8 mouse cellular contexts compared by ENCODE assay signal in genomic region chr5:110094030-110094846, GRCm38 (mm10). TPM values are rescaled to one million over a fixed set of nuclear protein-coding genes. Genes with fewer than 3 reads are reported as not detected.
DNase-seq lines count a peak whose midpoint lies in the region; ATAC-seq lines count a peak whose summit lies in the region.

Gene Gm35315 (minus strand): TSS chr5:110094420.

- H3K4me3 ChIP-seq in embryonic facial prominence, embryonic 14.5 days (ENCODE audit: low read depth, low read length): peak within 1 kb of the TSS; percentile 49
- H3K4me3 ChIP-seq in limb, embryonic 13.5 days: peak within 1 kb of the TSS; percentile 50
- H3K4me3 ChIP-seq in midbrain, embryonic 15.5 days: peak within 1 kb of the TSS; percentile 57

- DNase-seq in A20 (ENCODE audit: low read depth, low spot score): peak; percentile 96
- peak; percentile 88 for DNase-seq in adrenal gland, postnatal 36 days
- peak; percentile 94 for DNase-seq in embryonic facial prominence, embryonic 14.5 days (ENCODE audit: low spot score)
- DNase-seq in heart, adult 8-10 months (ENCODE audit: low spot score): peak; percentile 90
- DNase-seq in kidney, adult 8-10 months: peak; percentile 88 to 89
- peak; percentile 73 to 85 for DNase-seq in spleen, postnatal 10 days (ENCODE audit: low spot score in 2 of 2)

- H3K9me3 ChIP-seq in embryonic facial prominence, embryonic 14.5 days (ENCODE audit: control insufficient read depth, low read length): no peaks in the 10 kb centered on the region
- H3K9me3 ChIP-seq in limb, embryonic 13.5 days: no peaks in the 10 kb centered on the region
- H3K9me3 ChIP-seq in midbrain, embryonic 15.5 days: no peaks in the 10 kb centered on the region

- H3K27me3 ChIP-seq in embryonic facial prominence, embryonic 14.5 days (replicated peaks; ENCODE audit: control insufficient read depth, insufficient read depth, low read length): no peaks in the 10 kb centered on the region
- no peaks in the 10 kb centered on the region for H3K27me3 ChIP-seq in limb, embryonic 13.5 days
- H3K27me3 ChIP-seq in midbrain, embryonic 15.5 days (replicated peaks): no peaks in the 10 kb centered on the region

- WGBS in embryonic facial prominence, embryonic 14.5 days: 2% methylated on average over 22 of the region's 25 CpGs
- WGBS in limb, embryonic 13.5 days: 2% methylated on average over 25 of the region's 25 CpGs
- under 1% methylated on average over 25 of the region's 25 CpGs for WGBS in midbrain, embryonic 15.5 days

- H3K4me1 ChIP-seq in embryonic facial prominence, embryonic 14.5 days (ENCODE audit: control insufficient read depth, insufficient read depth, low read length): no peaks in the 10 kb centered on the region
- H3K4me1 ChIP-seq in limb, embryonic 13.5 days: peaks cover 5% of the 10 kb centered on the region; the same call in 1 of the 2 replicates
- H3K4me1 ChIP-seq in midbrain, embryonic 15.5 days: peaks cover 8% of the 10 kb centered on the region; the same call in 1 of the 2 replicates

- H3K36me3 ChIP-seq in embryonic facial prominence, embryonic 14.5 days (ENCODE audit: control insufficient read depth, insufficient read depth, low read length): no peaks in the 10 kb centered on the region
- H3K36me3 ChIP-seq in limb, embryonic 13.5 days: no peaks in the 10 kb centered on the region
- H3K36me3 ChIP-seq in midbrain, embryonic 15.5 days (replicated peaks): no peaks in the 10 kb centered on the region

- peak; percentile 97 for ATAC-seq in embryonic facial prominence, embryonic 14.5 days (ENCODE audit: low read depth)
- ATAC-seq in limb, embryonic 13.5 days (ENCODE audit: low FRiP score, low read depth): peak; percentile 96
- ATAC-seq in midbrain, embryonic 15.5 days (replicated peaks): peak; percentile 95

- peak within 1 kb of the TSS; percentile 77 for H3K4me2 ChIP-seq in embryonic facial prominence, embryonic 14.5 days (ENCODE audit: low read depth, low read length)
- H3K4me2 ChIP-seq in limb, embryonic 13.5 days (replicated peaks): peak within 1 kb of the TSS; percentile 74
- peak within 1 kb of the TSS; percentile 80 for H3K4me2 ChIP-seq in midbrain, embryonic 15.5 days

- peak within 1 kb of the TSS; percentile 67 for H3K9ac ChIP-seq in embryonic facial prominence, embryonic 14.5 days (ENCODE audit: low read depth, low read length)
- peak within 1 kb of the TSS; percentile 62 for H3K9ac ChIP-seq in limb, embryonic 13.5 days
- H3K9ac ChIP-seq in midbrain, embryonic 15.5 days: peak within 1 kb of the TSS; percentile 57

- H3K27ac ChIP-seq in embryonic facial prominence, embryonic 14.5 days (replicated peaks; ENCODE audit: low read depth, low read length): no peak within 1 kb of the TSS
- H3K27ac ChIP-seq in limb, embryonic 13.5 days: no peak within 1 kb of the TSS; the same call in 1 of the 2 replicates
- H3K27ac ChIP-seq in midbrain, embryonic 15.5 days: peak within 1 kb of the TSS; percentile 65

RNA-seq across cellular contexts. Expression of gene Gm35315, which starts in this region (rescaled TPM):
- total RNA-seq in adrenal gland, postnatal 36 days (2021): under 1 TPM; 0.10 to 0.49 TPM
- polyA plus RNA-seq in embryonic facial prominence, embryonic 14.5 days (2014; fragmentation: Nextera tagmentation; extraction: Ambion mirVana): 0.71 and 1.0 TPM in 2 replicates
- total RNA-seq in heart, adult 8-10 months (2022): not detected
- polyA plus RNA-seq in limb, embryonic 13.5 days (2015; fragmentation: Nextera tagmentation; extraction: Ambion mirVana): 1.0 and 1.1 TPM in 2 replicates
- polyA plus RNA-seq in midbrain, embryonic 15.5 days (2015; fragmentation: Nextera tagmentation; extraction: Ambion mirVana): 0.56 and 0.58 TPM in 2 replicates

Comparison
In these comparisons a context has a peak if more than half of its experiments do, and no peak if none do; other contexts are left out.
1. Peak in DNase-seq in adrenal gland, postnatal 36 days; RNA of the gene not detected or under 1 TPM.
2. Peak in DNase-seq in heart, adult 8-10 months; RNA of the gene not detected or under 1 TPM.
3. Peak in ATAC-seq, H3K4me3 ChIP-seq, H3K27ac ChIP-seq, H3K9ac ChIP-seq and H3K4me2 ChIP-seq in midbrain, embryonic 15.5 days; RNA of the gene not detected or under 1 TPM.